Mouse (Mus musculus) adipose tissue, adult 10 weeks (tissue): ENCODE data around the gene Dnajb6. TPM values are rescaled to one million over a fixed set of nuclear protein-coding genes. Genes with fewer than 3 reads are reported as not detected.

Experiments used
- polyA plus RNA-seq: library from polyadenylated mRNA; stranded (reverse); fragments of 350-450 nt; fragmentation: Illumina TruSeq; extraction: RNeasy Lipid Tissue Mini Kit (QIAGEN cat#74804); gene quantifications from one replicate; pipeline ENCODE4 v1.2.3, GENCODE M21; 2014; ENCODE audit warnings: low read depth, low replicate concordance

Dnajb6 gene
- 94.8 TPM for polyA plus RNA-seq

GRCm38 (mm10) chr5:29735557-29736061 is at the start of gene Dnajb6, which contains the start of gene Gm5129:
Gene Dnajb6, plus strand, starts transcription at chr5:29735688.
Gene Gm5129, minus strand, starts transcription at chr5:29735936.

Other genes with a start within 250 kb of the Dnajb6 start
- 22.0 TPM for gene Ube3c, start 166.4 kb upstream of the Dnajb6 start, polyA plus RNA-seq
- not detected for gene Gm5129, start 248 bp downstream of the Dnajb6 start, polyA plus RNA-seq